Mouse (Mus musculus): Measurements from ENCODE around the gene Cpd. TPM values are rescaled to one million over a fixed set of nuclear protein-coding genes. Genes with fewer than 3 reads are reported as not detected.
A peak's percentile ranks its signal among the peaks of the same experiment; 100 is the strongest.

Cpd gene
- polyA plus RNA-seq (2014; fragmentation: Nextera tagmentation; extraction: Ambion mirVana): 33.4 and 37.6 TPM in 2 replicates

DNA sequence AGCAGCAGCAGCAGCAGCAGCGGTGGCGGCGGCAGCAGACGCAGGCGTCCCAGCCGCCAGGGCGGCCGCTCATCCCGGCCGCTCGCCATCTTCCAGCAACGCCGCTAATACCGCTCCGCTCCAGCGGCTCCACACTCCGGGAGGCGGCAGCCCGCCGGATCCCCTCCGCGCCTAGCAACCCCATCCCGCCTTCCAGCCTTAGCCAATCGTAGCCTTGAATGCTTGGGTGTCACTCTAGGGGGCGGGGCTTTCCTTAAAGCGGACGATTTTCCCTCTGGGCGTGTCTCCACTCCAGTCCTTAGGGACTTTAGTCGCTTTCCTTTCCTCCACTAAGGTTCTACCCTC, at the start of gene Cpd:
Cpd (minus strand) TSS at position 141 of the 345 bp plus-strand sequence.
- Histone ChIP-seq H3K27ac (ENCODE audit: low read depth) (peak within 1 kb of the TSS; percentile 85), H3K9me3 (ENCODE audit: low read depth, low read length) (no peaks in the 10 kb centered on the region), H3K4me2 (peak within 1 kb of the TSS; percentile 98), H3K4me1 (ENCODE audit: insufficient read depth) (peaks cover 10% of the 10 kb centered on the region; the same call in 1 of the 2 replicates), H3K4me3 (ENCODE audit: low read depth, low read length) (peak within 1 kb of the TSS; percentile 92), H3K27me3 (ENCODE audit: insufficient read depth, low read length) (no peaks in the 10 kb centered on the region), H3K36me3 (ENCODE audit: insufficient read depth) (no peaks in the 10 kb centered on the region), H3K9ac (peak within 1 kb of the TSS; percentile 83)
- DNase-seq: peak; percentile 100
- under 1% methylated on average over 29 of the region's 29 CpGs for WGBS
- TF ChIP-seq CTCF (IDR thresholded peaks at IDR 0.05; ENCODE audit: low read depth): no peak
- ATAC-seq (ENCODE audit: insufficient read depth): peak; percentile 100

DNA sequence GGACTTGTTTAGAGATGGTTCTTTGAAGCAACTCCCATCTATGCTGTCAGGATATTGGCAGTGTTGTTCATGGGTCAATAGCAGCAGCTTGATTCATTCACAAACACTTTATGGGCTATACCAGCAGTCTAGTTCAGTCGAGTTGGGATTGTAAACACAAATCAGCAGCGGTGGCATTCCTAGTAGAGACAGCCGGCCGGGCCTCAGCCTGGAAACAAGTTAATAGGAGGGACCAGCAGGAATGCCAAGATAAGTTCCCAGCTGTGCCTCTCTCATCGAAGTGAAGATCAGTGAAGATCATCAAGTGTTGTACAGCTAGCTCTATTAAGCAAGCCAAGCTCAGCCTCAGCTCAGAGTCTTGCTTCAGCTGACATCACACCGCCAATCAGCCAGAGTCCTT, 49.5 kb upstream of the Cpd start:
- Histone ChIP-seq H3K36me3 (ENCODE audit: insufficient read depth) (no peaks in the 10 kb centered on the region), H3K4me2 (no peak overlapping the region; the same call in 1 of the 2 replicates), H3K9ac (no peak overlapping the region), H3K27ac (ENCODE audit: low read depth) (peak overlapping the region; percentile 85), H3K27me3 (ENCODE audit: insufficient read depth, low read length) (no peaks in the 10 kb centered on the region), H3K4me1 (ENCODE audit: insufficient read depth) (peaks cover 14% of the 10 kb centered on the region), H3K9me3 (ENCODE audit: low read depth, low read length) (no peaks in the 10 kb centered on the region), H3K4me3 (ENCODE audit: low read depth, low read length) (no peak overlapping the region)
- peak; percentile 97 for DNase-seq
- peak; percentile 89 for ATAC-seq (ENCODE audit: insufficient read depth)
- TF ChIP-seq CTCF (IDR thresholded peaks at IDR 0.05; ENCODE audit: low read depth): no peak
- whole genome bisulfite sequencing: 21% methylated on average over 6 of the region's 6 CpGs

DNA sequence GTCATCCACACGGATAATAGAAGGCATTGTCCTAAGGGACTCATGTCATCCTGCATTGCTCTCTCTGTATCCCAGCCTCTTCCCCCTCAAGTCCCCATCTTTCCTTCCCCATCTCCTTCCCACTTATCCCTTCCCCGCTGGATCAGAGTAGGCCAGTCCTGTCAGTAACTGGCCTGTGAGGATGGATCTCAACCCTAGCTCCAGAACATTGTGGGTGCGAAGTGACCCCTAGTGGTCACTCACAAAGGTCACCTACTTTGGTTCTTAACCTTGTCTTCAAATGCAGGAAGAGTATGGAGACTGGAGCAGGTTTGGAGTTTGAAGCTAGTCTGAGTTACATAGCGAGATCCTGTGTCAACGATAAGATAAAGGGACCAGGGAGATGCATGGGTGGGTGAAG, 47.4 kb upstream of the Cpd start:
- Histone ChIP-seq H3K9me3 (ENCODE audit: low read depth, low read length) (no peaks in the 10 kb centered on the region), H3K4me2 (peak overlapping the region; percentile 31), H3K9ac (no peak overlapping the region), H3K4me3 (ENCODE audit: low read depth, low read length) (no peak overlapping the region), H3K27me3 (ENCODE audit: insufficient read depth, low read length) (no peaks in the 10 kb centered on the region), H3K36me3 (ENCODE audit: insufficient read depth) (no peaks in the 10 kb centered on the region), H3K4me1 (ENCODE audit: insufficient read depth) (peaks cover 24% of the 10 kb centered on the region), H3K27ac (ENCODE audit: low read depth) (0 out of 2 replicates have a peak overlapping the region, but pooled peaks have one; percentile 44)
- TF ChIP-seq CTCF (IDR thresholded peaks at IDR 0.05; ENCODE audit: low read depth): peak; percentile 87
- ATAC-seq (ENCODE audit: insufficient read depth) (peak; percentile 43; the same call in 1 of the 2 replicates), DNase-seq (peak; percentile 88)
- 30% methylated on average over 5 of the region's 5 CpGs for WGBS

DNA sequence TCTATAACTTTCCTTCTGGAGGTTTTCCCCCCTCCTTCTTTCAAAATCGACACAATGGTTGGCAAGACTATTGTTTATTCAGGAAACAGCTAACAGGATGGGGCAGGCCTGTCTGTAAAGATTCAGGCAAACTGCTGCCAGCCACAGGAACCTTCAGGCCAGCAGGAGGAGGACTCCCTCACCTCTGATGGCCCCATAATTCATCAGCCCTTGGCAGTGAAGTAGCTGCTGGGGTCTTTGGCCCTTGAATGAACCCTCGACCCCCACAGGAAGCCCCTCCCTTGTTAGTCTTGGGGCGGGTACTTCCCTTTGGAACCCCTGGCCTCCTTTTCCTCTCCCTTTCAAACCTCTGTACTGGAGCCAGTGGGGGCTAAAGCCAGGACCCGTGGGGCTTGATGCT, 46.8 kb upstream of the Cpd start:
- Histone ChIP-seq H3K27me3 (ENCODE audit: insufficient read depth, low read length) (no peaks in the 10 kb centered on the region), H3K9ac (no peak overlapping the region), H3K27ac (ENCODE audit: low read depth) (peak overlapping the region; percentile 44), H3K4me2 (peak overlapping the region; percentile 31), H3K9me3 (ENCODE audit: low read depth, low read length) (no peaks in the 10 kb centered on the region), H3K4me3 (ENCODE audit: low read depth, low read length) (no peak overlapping the region), H3K36me3 (ENCODE audit: insufficient read depth) (no peaks in the 10 kb centered on the region), H3K4me1 (ENCODE audit: insufficient read depth) (peaks cover 25% of the 10 kb centered on the region)
- peak; percentile 43; the same call in 1 of the 2 replicates for TF ChIP-seq CTCF (IDR thresholded peaks at IDR 0.05; ENCODE audit: low read depth)
- peak; percentile 43; the same call in 1 of the 2 replicates for ATAC-seq (ENCODE audit: insufficient read depth)
- peak; percentile 80 for DNase-seq
- 8% methylated on average over 4 of the region's 4 CpGs for WGBS

DNA sequence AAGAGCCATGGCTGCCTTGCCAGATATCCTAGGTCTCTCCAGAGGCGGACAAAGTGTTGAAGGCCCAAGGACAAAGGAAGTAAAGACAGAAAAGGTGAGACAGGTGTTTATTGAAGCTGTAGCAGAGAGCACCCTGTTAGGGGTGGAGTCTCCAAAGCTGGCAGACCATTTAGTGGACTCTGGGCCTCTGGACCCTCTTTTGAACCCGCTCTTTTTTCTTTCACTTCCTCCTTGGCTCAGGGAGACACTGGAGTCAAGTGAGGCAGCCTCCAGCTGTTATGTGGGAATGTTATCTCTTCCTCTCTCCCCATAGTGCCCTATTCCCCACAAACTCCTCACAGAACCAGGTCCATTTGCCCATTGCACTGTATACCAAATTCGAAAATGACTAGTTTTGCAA, 46.2 kb upstream of the Cpd start:
- H3K27ac ChIP-seq (ENCODE audit: low read depth): peak overlapping the region; percentile 21; the same call in 1 of the 2 replicates
- H3K9me3 ChIP-seq (ENCODE audit: low read depth, low read length): no peaks in the 10 kb centered on the region
- no peaks in the 10 kb centered on the region for H3K36me3 ChIP-seq (ENCODE audit: insufficient read depth)
- H3K4me1 ChIP-seq (ENCODE audit: insufficient read depth): peaks cover 25% of the 10 kb centered on the region
- H3K4me3 ChIP-seq (ENCODE audit: low read depth, low read length): no peak overlapping the region
- ATAC-seq (ENCODE audit: insufficient read depth) (no peak), DNase-seq (no peak)
- TF ChIP-seq CTCF (IDR thresholded peaks at IDR 0.05; ENCODE audit: low read depth): no peak
- no peak overlapping the region for H3K4me2 ChIP-seq
- 69% methylated on average over 3 of the region's 3 CpGs for WGBS
- no peaks in the 10 kb centered on the region for H3K27me3 ChIP-seq (ENCODE audit: insufficient read depth, low read length)
- H3K9ac ChIP-seq: no peak overlapping the region

DNA sequence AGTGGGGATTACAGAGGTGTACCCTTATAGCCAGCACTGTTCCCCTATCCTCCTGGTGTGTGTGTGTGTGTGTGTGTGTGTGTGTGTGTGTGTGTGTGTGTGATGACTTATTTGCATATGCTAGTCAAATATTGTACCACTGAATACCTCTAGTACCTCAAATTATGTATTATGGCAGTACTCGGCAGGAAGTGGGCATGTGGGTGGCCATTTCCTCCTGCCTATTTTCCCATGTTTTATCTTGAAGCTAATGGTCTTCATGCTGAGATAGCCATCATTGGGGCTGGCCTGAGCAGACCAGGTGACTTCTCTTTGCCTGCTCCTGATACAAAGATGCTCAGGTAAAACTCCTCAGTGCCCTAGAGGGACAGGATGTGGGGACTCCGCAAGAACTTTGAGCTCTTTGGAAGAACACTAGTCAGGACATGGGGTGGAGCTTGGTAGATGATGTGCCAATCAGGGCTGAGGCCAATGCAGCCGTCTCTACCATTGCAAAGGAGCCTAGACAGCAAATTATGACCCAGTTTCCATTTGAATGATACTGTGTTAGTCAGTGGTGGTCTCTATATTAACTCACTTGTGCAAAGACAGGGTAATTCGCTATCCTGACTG, 45.0 kb upstream of the Cpd start:
- ATAC-seq (ENCODE audit: insufficient read depth) (no peak), DNase-seq (no peak)
- H3K27ac ChIP-seq (ENCODE audit: low read depth): no peak overlapping the region
- TF ChIP-seq CTCF (IDR thresholded peaks at IDR 0.05; ENCODE audit: low read depth): no peak
- no peaks in the 10 kb centered on the region for H3K36me3 ChIP-seq (ENCODE audit: insufficient read depth)
- H3K4me1 ChIP-seq (ENCODE audit: insufficient read depth): peaks cover 22% of the 10 kb centered on the region
- no peak overlapping the region for H3K4me3 ChIP-seq (ENCODE audit: low read depth, low read length)
- no peaks in the 10 kb centered on the region for H3K9me3 ChIP-seq (ENCODE audit: low read depth, low read length)
- WGBS: 75% methylated on average over 4 of the region's 4 CpGs
- no peak overlapping the region for H3K4me2 ChIP-seq
- no peak overlapping the region for H3K9ac ChIP-seq
- H3K27me3 ChIP-seq (ENCODE audit: insufficient read depth, low read length): no peaks in the 10 kb centered on the region

DNA sequence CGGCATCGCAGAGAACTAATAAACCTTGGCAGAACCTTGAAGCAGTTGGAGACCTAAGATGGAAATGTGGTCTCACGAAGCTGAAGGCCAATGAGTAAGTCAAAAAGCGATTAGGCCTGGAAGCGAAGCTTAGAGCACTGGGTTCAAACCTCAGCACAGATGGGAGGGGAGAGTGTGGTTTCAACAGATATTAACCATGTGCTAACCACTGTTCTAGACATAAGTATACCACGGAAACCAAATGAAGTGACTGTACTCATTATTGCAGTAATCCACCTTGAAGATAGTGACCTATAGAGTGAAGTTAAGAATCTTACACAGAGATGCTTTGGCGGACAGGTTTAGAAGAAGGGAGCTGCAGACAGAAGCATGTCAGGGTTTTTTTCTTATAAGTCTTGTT, 44.4 kb upstream of the Cpd start:
- TF ChIP-seq CTCF (IDR thresholded peaks at IDR 0.05; ENCODE audit: low read depth): no peak
- Histone ChIP-seq H3K4me2 (no peak overlapping the region), H3K4me1 (ENCODE audit: insufficient read depth) (peaks cover 18% of the 10 kb centered on the region), H3K9me3 (ENCODE audit: low read depth, low read length) (no peaks in the 10 kb centered on the region), H3K27ac (ENCODE audit: low read depth) (no peak overlapping the region), H3K9ac (no peak overlapping the region), H3K4me3 (ENCODE audit: low read depth, low read length) (no peak overlapping the region), H3K36me3 (ENCODE audit: insufficient read depth) (no peaks in the 10 kb centered on the region), H3K27me3 (ENCODE audit: insufficient read depth, low read length) (no peaks in the 10 kb centered on the region)
- ATAC-seq (ENCODE audit: insufficient read depth) (no peak), DNase-seq (no peak)
- 88% methylated on average over 7 of the region's 7 CpGs for WGBS

All from lung, embryonic 14.5 days (tissue).